Mouse (Mus musculus) ES-Bruce4 (cell line): ENCODE data around the gene Zcchc10. TPM values are rescaled to one million over a fixed set of nuclear protein-coding genes. Genes with fewer than 3 reads are reported as not detected.

ENCODE experiments used
- H3K27ac ChIP-seq: 2 replicates; pipeline ENCODE4 v1.5.1; 2012; ENCODE audit warnings: low read length, inconsistent platforms; ENCODE audit not compliant: insufficient read depth
- H3K27me3 ChIP-seq: 2 replicates; pipeline ENCODE4 v1.6.1; 2012; ENCODE audit warnings: mild to moderate bottlenecking, low read length, inconsistent platforms; ENCODE audit not compliant: control insufficient read depth, poor library complexity, insufficient read depth, severe bottlenecking
- H3K36me3 ChIP-seq: 2 replicates; pipeline ENCODE4 v1.6.1; 2012; ENCODE audit warnings: inconsistent platforms, mild to moderate bottlenecking, low read length, moderate library complexity; ENCODE audit not compliant: control insufficient read depth, poor library complexity, insufficient read depth, severe bottlenecking
- H3K4me1 ChIP-seq: one replicate; pipeline ENCODE4 v1.8.1; 2011; ENCODE audit warnings: low read length; ENCODE audit not compliant: control insufficient read depth, insufficient read depth
- H3K4me3 ChIP-seq: 2 replicates; pipeline ENCODE4 v1.5.1; 2011; ENCODE audit warnings: low read depth, mild to moderate bottlenecking, low read length
- H3K9ac ChIP-seq: 2 replicates; pipeline ENCODE4 v1.6.1; 2012; ENCODE audit warnings: low read depth, mild to moderate bottlenecking, inconsistent platforms; ENCODE audit not compliant: poor library complexity, severe bottlenecking
- H3K9me3 ChIP-seq: replicated peaks from 2 replicates; pipeline ENCODE4 v1.6.1; 2012; ENCODE audit warnings: mild to moderate bottlenecking, low read length, inconsistent platforms; ENCODE audit not compliant: control insufficient read depth, poor library complexity, insufficient read depth, severe bottlenecking
- CTCF ChIP-seq: IDR thresholded peaks from one replicate; pipeline ENCODE4 v1.8.1; 2011; ENCODE audit warnings: low read depth, low read length
- EP300 ChIP-seq: IDR thresholded peaks from 2 replicates; pipeline ENCODE4 v1.6.1; 2011; ENCODE audit warnings: low read depth, low read length; ENCODE audit not compliant: insufficient read depth
- POLR2A ChIP-seq: IDR thresholded peaks from one replicate; pipeline ENCODE4 v1.8.1; 2011; ENCODE audit warnings: low read length; ENCODE audit not compliant: insufficient read depth
- polyA plus RNA-seq: library from polyadenylated mRNA; stranded (reverse); fragments of >200 nt; gene quantifications from 2 replicates; pipeline ENCODE4 v1.2.4, GENCODE M21; 2011; ENCODE audit warnings: low read depth; ENCODE audit not compliant: missing spikeins, insufficient read depth, insufficient read length

The Zcchc10 gene
- polyA plus RNA-seq, 1 experiment: 30.7 TPM

GRCm38 (mm10) chr11:53294441-53294840 is 30.0 kb upstream of the Zcchc10 start:
- Histone ChIP-seq H3K36me3 (peaks cover 85% of the 10 kb centered on the region), H3K9ac (no peak overlapping the region; the same call in 1 of the 2 replicates), H3K4me3 (no peak overlapping the region), H3K9me3 (no peaks in the 10 kb centered on the region), H3K4me1 (no peaks in the 10 kb centered on the region), H3K27me3 (no peaks in the 10 kb centered on the region), H3K27ac (peak overlapping the region; percentile 61)
- TF ChIP-seq POLR2A (no peak), EP300 (no peak), CTCF (no peak)

DNA sequence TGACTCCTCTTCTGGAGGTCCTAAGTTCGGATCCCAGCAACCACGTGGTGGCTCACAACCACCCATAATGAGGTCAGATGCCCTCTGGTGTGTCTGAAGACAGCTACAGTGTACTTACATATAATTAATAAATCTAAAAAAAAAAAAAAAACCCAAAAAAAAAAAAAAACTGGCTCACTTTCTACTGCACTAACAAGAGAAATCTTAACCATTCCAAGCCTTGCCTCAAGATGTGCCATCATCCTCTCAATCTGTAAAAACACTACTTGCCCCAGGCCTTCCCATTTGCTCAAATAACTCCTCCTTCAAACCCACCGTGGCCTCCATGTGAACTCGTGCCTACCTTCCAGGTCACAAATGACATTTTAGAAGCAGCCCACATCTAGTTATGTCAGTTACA is 27.6 kb upstream of the Zcchc10 start:
- TF ChIP-seq POLR2A (no peak), EP300 (no peak), CTCF (no peak)
- Histone ChIP-seq H3K4me3 (no peak overlapping the region; the same call in 1 of the 2 replicates), H3K9me3 (no peaks in the 10 kb centered on the region), H3K27me3 (no peaks in the 10 kb centered on the region), H3K4me1 (no peaks in the 10 kb centered on the region), H3K36me3 (peaks cover 61% of the 10 kb centered on the region), H3K27ac (no peak overlapping the region), H3K9ac (peak overlapping the region; percentile 42; the same call in 1 of the 2 replicates)

GRCm38 (mm10) chr11:53297947-53298860 is 26.3 kb upstream of the Zcchc10 start:
- H3K4me3 ChIP-seq: peak overlapping the region; percentile 50
- no peaks in the 10 kb centered on the region for H3K4me1 ChIP-seq
- H3K36me3 ChIP-seq: peaks cover 49% of the 10 kb centered on the region
- no peaks in the 10 kb centered on the region for H3K27me3 ChIP-seq
- H3K9me3 ChIP-seq: no peaks in the 10 kb centered on the region
- H3K27ac ChIP-seq: no peak overlapping the region
- H3K9ac ChIP-seq: peak overlapping the region; percentile 98
- no peak for TF ChIP-seq POLR2A
- TF ChIP-seq CTCF: no peak
- no peak for TF ChIP-seq EP300

DNA sequence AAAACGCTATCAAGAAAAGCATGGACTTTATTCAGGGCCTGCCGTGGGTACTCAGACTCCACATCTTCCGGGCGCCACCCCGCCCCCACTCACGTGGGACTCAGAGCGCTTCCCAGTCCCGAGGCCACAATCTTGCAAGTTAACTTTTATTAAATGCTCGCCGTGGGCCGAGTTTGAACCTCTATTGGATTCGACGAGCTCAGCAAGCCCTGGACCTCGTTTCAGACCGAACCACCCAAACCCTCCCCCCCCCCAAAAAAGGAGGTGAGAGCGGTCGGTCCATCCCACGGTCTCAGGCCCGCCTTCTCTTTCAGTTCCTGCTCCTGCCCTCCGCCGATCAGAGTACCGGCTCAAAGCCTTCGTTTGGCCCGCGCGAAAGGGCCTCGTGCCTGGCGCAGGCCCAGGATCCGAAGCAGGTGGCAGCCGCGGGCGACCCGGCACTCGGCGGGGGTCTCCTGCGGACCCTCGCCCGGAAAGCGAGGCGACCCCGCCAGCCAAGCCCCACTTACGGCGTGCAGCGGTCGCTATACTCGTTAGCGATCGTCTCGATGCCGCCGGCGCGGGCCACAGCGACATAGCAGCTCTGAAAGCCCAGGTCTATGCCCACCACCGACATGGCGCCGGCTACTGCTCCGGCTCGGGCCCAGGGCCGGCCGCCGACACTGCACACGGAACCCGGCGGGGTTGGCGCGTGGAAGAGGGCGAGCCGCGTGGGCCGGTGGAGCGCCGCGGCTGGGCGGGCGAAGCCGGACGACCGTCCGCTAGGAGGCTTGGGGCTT is 24.7 kb upstream of the Zcchc10 start:
- TF ChIP-seq EP300: no peak
- no peak for TF ChIP-seq CTCF
- TF ChIP-seq POLR2A: no peak
- Histone ChIP-seq H3K9ac (peak overlapping the region; percentile 98), H3K4me1 (no peaks in the 10 kb centered on the region), H3K36me3 (peaks cover 36% of the 10 kb centered on the region), H3K4me3 (peak overlapping the region; percentile 88), H3K27ac (peak overlapping the region; percentile 42), H3K27me3 (no peaks in the 10 kb centered on the region), H3K9me3 (no peaks in the 10 kb centered on the region)

- H3K9me3 ChIP-seq: no peaks in the 10 kb centered on the region
- H3K4me3 ChIP-seq: peak within 1 kb of the TSS; percentile 88
- TF ChIP-seq CTCF (no peak), POLR2A (peak; percentile 75), EP300 (0 out of 2 replicates have a peak, but pooled peaks have one; percentile 42)
- peak within 1 kb of the TSS; percentile 96 for H3K27ac ChIP-seq
- H3K9ac ChIP-seq: peak within 1 kb of the TSS; percentile 98
- H3K27me3 ChIP-seq: no peaks in the 10 kb centered on the region
- H3K36me3 ChIP-seq: peaks cover 28% of the 10 kb centered on the region
- H3K4me1 ChIP-seq: no peaks in the 10 kb centered on the region
Measured at GRCm38 (mm10) chr11:53300330-53301166, 23.9 kb upstream of the Zcchc10 start, which contains the start of gene Hspa4. TSS of gene Hspa4 (minus strand) at chr11:53300457.
